Mouse (Mus musculus): Measurements from ENCODE around the gene 5031439G07Rik.
"Not testable (repeated sequence)": the region's sequence is repeated elsewhere in the genome, so short reads cannot be mapped to it uniquely, and the experiment has no call there.

Gene 5031439G07Rik

DNA sequence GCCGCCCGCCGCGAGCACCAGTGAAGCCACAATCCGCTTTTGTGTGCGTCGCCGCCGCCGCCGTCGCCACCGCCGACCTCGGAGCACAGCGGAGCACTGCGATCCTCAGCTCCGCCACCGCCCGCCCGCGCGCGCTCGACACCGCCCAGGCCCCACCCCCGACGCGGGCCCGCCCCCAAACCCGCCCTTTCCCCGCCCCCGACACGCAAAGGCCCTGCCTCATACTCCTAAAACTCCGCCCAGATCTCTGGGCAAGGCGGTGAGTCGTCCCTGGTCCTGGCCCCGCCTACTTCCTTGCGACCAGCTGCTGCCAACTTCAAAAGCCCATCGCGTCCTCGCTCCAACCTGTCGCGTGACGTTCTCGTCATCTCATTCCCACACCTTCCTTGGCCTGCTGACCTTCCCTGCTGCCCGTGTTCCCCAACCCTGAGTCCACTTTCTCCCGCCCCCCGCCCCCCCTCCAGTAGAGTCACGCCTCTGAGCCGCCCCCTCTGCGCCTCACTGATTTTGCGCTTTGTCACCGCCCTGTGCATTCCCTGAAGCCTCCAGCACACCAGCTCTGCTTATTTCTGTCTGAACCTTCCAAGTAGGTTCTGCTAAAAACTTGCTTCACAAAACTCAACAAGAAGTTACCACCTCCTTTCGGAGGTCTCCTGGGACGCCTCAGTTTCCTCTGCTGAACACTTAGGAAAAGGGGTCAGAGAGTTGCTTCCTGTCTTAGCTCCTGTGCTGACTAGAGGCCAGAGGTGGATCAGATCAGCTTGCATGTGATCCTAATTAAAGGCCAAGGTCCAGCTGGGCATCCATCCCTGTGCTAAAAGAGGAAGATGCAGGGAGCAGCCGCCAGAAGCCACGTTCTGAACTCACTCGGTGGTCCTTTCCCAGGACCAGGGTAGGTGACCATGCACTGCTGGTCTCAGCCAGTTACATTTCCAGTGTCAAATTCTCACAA lies at the start of gene 5031439G07Rik:
TSS of gene 5031439G07Rik (minus strand) at position 678 of the 952 bp plus-strand sequence.
- peak; percentile 87 to 92 for DNase-seq (ENCODE audit: low spot score in 2 of 2)

- DNase-seq (ENCODE audit: low spot score in 2 of 2) = no peak
These were observed 49.0 kb upstream of the 5031439G07Rik start for GRCm38 (mm10) chr15:85037343-85037690.

DNA sequence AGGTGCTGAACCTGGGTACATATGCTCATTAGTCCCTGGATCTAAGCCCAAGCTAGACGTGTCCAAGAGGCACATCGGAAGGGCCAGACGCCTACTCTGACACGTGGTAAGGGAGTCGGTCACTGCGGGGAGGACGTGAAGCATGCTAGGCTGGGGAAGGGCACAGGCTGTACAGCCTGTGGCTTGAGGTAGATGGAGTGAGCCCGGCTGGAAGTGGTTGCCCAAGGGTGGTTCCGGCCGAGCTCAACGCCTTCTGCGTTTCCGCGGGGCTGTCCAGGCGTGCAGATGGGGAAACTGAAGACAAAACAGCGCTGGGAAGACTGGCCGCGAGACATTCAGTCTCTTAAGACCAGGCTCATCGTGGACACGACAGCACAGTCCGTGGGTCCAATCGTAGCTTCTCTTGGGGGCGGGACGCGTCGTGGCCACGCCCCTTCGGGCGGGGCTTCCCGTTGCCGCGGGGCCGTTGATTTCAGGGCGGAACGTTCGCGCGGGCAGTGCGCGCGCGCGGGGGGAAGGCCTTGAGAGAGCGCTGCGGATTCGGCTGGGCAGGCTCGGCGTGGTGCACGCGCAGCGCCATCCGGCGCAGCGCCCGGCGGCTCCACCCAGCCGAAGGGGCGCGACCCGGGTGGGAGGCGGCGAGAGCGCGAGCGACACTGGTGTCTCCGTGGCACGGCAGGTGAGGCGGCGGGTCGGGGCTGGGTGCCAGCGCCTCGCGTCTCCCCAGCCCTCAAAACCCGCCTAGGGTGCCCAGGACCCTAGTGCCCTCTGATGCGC lies 48.4 kb upstream of the 5031439G07Rik start:
- peak; percentile 98 to 99 for DNase-seq (ENCODE audit: low spot score in 2 of 2)

- DNase-seq (ENCODE audit: low spot score in 2 of 2) = peak in 1 of 2 experiments; percentile 58
These were observed 45.6 kb upstream of the 5031439G07Rik start for GRCm38 (mm10) chr15:85033916-85034315.

GRCm38 (mm10) chr15:85031866-85032265 lies 43.5 kb upstream of the 5031439G07Rik start:
- no peak for DNase-seq (ENCODE audit: low spot score in 2 of 2)

- DNase-seq (ENCODE audit: low spot score in 2 of 2) = not testable (repeated sequence)
These were observed 42.3 kb upstream of the 5031439G07Rik start for GRCm38 (mm10) chr15:85030643-85031042.

GRCm38 (mm10) chr15:85028648-85029047 lies 40.3 kb upstream of the 5031439G07Rik start, which contains the start of gene Fam118a:
Gene Fam118a (plus strand): TSS chr15:85028948.
- DNase-seq (ENCODE audit: low spot score in 2 of 2) = not testable (repeated sequence)

GRCm38 (mm10) chr15:85027740-85028139 lies 39.4 kb upstream of the 5031439G07Rik start:
- DNase-seq (ENCODE audit: low spot score in 2 of 2) = no peak

DNA sequence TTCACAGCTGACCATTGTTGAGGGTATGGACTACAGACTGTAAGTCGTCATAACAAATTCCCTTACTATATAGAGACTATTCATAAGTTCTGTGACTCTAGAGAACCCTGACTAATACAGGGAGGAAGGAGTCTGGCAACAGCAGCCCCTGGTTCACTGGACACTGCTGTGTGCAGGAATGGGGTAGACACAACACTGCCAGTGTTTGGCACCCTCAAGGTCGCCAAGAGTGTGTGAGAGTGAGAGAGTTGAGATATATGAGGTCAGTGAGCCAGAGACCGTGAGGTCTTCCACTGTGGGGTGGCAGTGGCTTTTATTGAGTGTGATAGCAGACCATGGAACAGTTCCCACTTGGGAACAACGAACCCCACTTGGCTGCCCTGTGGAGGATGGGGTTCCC lies 37.8 kb upstream of the 5031439G07Rik start:
- DNase-seq (ENCODE audit: low spot score in 2 of 2) = no peak

DNA sequence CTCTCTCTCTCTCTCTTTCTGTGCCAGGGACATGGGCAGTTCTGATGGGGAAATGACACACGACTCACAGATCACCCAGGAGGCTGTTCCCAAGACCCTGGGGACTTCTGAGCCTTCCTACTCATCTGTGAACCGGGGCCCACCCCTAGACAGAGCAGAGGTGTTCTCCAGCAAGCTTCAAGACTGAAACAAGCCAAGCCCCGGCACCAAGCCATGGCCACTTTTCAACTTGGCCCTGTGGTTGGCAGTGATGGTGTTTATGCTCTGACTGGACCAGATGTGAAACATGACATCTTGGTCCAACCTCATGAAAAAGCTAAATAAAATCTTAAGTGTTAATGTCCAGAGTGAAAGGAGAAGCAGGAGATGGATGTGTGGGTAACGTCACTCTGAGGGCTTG lies 33.9 kb upstream of the 5031439G07Rik start:
- DNase-seq (ENCODE audit: low spot score in 2 of 2) = no peak

GRCm38 (mm10) chr15:85016951-85017664 lies 28.8 kb upstream of the 5031439G07Rik start, which contains the start of gene Upk3a:
Gene Upk3a (plus strand): TSS chr15:85017141.
- DNase-seq (ENCODE audit: low spot score in 2 of 2) = peak; percentile 75 to 80

DNA sequence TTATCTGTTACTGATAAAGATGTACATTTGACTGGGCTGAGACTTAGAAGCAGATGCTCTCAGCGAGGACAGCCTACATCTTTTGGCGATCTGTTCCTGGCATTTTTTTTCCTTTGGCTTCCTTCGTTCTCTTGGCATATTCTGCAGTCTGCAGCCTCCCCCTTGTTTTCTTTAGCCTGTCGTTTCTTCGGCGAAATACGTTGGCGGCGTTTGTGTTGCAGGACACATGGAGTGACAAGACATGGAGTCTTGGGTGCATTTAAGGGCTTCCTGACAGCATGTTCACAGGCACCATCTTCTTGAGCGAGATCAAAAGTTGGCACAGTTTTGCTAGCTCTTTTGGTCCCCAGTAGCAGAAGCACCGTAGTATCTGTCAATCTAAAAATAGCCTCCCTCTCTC lies 27.4 kb upstream of the 5031439G07Rik start:
- no peak for DNase-seq (ENCODE audit: low spot score in 2 of 2)

GRCm38 (mm10) chr15:85012662-85013054 lies 24.3 kb upstream of the 5031439G07Rik start:
- DNase-seq (ENCODE audit: low spot score in 2 of 2) = no peak

GRCm38 (mm10) chr15:85011895-85012661 lies 23.7 kb upstream of the 5031439G07Rik start:
- DNase-seq (ENCODE audit: low spot score in 2 of 2) = no peak

GRCm38 (mm10) chr15:85009666-85010065 lies 21.3 kb upstream of the 5031439G07Rik start:
- no peak for DNase-seq (ENCODE audit: low spot score in 2 of 2)

DNA sequence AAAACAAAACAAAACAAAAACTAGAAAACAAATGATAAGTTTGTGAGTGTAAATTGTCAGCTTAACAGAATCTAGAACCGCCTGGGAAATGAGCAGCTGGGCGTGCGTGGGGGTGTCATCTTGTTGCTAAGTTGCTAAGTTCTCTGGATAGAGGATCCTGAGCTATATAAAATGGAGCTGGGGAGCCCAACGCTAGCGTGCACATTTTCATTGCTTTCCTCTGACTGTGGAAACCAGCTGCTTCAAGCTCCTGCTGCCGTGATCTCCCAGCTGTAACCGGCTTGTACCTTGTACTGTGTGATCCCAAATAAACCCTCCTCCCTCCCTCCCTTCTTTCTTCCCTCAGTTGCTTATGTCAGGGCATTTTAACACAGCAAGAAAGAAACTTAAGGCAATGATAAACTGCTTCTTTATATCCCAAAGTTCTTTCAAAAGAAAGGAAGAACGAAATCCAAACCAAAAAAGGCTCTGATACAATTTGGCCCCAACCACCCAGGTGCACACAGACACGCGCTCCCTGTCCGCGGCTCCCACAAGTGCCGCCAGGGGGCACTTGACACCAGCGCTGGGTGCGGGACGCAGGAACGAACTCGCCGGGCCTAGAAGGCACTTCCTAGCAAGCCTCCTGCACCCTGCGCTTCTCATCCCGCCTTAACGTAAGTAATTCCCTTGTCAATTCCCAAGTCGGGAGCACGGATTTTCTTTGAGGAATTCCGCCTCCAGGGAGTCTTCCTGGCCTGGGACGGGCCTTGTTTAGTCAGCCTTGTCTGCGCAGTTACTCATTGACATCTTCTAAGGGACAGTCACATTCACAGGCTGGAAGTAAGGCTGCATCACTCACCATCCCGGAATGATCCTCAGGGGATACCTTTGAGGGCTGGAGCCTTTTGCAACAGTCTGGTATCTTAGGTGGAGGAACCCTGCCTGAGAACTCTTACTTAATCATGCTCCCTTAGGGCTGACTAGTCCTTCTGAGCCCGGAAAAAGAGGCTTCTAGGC lies 12.9 kb upstream of the 5031439G07Rik start:
- DNase-seq (ENCODE audit: low spot score in 2 of 2) = peak; percentile 80 to 87

- DNase-seq (ENCODE audit: low spot score in 2 of 2) = no peak
These were observed 11.6 kb upstream of the 5031439G07Rik start for GRCm38 (mm10) chr15:84999911-85000310.

DNA sequence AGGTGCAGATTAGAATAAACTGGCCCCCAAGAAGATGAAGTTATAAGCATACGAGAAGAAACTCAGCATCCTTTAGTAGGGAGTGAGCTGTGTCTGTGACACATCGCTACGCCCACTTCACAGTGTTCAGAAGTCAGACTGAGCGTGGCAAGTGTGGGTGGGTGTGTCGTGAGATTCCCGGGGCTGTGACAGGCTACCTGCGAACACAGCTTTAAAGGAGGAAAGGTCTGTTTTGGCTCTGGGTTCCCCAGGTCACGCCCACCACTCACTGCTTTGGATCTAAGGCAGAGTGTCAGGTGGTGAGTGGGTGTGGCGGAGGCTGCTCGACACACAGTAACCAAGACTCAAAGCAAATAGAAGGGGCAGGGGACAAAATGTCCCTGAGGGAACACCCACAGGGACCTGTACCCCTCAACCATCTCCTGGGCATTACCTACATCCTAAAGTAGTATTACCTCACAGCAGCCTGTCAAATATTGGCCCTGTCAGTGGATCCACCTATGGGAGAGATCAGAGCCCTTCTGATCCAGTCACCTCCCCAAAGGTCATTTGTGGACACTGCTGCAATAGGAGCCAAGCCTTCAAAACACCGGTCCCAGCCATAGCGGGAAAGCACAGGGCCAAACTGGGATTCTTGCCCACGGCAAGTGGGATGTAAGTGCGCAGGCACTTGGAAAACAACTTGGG lies 9.6 kb upstream of the 5031439G07Rik start:
- DNase-seq (ENCODE audit: low spot score in 2 of 2) = no peak

DNA sequence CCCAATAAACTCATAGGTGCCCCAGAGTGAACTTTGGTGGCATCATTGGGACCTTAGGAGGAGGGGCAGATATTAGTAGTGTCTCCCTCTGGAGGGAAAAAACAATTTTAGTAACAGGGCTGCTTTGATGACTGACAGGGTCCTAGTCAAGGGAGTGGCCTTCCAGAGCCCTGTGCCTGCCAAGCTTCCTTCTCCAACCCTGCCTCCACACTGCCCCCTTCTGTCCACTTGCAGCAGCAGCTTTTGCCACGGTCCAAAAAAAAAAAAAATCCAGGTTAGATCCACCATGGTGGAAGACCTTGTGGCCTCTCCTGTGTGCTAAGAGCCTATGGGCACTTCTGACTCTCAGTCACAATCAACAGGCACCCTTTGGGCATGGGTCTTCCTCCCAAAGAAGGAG lies 7.6 kb upstream of the 5031439G07Rik start:
- peak in 1 of 2 experiments; percentile 74 for DNase-seq (ENCODE audit: low spot score in 2 of 2)
